Mouse (Mus musculus): Measurements from ENCODE around the gene Ctnna2.
A peak's percentile ranks its signal among the peaks of the same experiment; 100 is the strongest.

Ctnna2 gene

DNA sequence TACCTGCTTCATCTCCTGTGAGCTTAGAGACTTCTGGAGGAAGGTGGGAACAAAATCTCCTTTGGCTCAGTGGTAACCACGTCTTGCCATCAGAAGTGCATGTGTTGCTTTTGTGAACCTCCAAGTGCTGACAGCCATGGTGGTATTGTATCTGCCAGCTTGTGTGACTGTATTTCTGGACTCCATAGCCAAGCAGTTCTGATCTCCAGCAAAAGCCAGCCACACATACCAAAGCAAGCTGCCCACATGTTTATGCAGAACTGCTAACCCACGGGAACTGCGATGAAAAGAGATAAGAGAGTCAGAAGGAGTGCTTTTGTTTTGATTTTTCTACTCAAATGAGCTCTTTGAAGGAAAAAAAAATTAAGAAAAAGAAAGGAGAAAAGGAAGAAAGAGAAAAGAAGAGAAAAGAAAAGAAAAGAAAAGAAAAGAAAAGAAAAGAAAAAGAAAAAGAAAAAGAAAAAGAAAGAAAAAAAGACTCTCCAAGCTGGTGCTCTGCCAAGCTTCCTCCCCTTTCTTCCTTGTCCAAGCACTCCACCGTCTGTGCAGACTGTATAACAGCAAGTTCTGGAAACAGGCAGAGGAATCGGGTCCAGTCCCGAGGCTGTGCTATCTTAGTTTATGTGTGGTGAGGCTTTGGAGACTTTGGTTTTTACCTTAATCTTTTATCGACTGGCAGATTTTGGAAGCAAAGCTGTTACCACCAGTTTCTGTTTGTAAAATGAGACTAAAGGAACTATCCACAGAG, 722.0 kb downstream of the Ctnna2 start:
- peak; percentile 6 for DNase-seq (ENCODE audit: low spot score)

DNA sequence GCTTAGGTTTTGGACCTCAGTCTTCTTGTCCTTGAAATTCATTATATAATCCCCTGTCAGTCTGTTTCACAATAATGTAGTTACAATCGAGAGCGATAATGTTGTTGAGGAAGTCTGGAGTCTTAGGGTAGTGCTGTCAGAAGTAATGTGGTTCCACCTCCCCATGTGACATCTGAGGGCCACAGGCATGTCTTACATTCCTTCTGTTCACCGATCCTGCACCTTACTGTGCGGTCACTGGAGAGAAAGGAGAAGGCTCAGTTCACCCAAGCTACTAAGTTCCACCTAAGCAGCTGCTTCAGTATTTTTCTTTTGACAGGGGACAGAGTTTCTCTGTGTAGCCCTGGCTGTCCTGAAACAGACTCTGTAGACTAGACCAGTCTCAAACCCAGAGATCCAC, 723.2 kb downstream of the Ctnna2 start:
- no peak for DNase-seq (ENCODE audit: low spot score)

DNA sequence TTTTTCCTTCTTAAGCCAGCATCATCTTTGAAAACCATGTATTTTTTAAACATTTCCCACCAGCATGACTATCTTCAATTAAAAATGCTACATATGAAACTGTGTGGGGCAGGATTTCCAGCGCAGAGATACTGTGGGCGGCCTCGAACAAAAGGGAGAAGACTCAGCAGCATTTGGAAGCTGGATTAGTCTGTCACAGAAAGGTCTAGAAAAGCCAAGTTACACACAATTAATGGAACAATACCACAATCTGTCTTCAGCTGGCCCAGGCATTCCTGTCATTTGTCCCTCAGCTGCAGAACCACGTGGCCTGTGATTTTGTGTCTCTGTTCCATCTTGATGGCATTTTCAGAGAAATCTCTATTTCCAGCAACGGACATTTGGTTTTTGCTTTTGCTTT, 726.0 kb downstream of the Ctnna2 start:
- DNase-seq (ENCODE audit: low spot score): no peak

DNA sequence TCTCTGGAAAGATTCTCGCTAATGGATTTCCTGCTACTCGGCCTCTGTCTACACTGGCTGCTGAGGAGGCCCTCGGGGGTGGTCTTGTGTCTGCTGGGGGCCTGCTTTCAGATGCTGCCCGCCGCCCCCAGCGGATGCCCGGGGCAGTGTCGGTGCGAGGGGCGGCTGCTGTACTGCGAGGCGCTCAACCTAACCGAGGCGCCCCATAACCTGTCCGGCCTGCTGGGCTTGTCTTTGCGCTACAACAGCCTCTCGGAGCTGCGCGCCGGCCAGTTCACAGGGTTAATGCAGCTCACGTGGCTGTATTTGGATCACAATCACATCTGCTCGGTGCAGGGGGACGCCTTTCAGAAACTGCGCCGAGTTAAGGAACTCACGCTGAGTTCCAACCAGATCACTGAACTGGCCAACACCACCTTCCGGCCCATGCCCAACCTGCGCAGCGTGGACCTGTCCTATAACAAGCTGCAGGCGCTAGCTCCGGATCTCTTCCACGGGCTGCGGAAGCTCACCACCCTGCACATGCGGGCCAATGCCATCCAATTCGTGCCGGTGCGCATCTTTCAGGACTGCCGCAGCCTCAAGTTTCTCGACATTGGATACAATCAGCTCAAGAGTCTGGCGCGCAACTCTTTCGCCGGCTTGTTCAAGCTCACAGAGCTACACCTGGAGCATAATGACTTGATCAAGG, 735.8 kb downstream of the Ctnna2 start:
- DNase-seq (ENCODE audit: low spot score): peak; percentile 2

DNA sequence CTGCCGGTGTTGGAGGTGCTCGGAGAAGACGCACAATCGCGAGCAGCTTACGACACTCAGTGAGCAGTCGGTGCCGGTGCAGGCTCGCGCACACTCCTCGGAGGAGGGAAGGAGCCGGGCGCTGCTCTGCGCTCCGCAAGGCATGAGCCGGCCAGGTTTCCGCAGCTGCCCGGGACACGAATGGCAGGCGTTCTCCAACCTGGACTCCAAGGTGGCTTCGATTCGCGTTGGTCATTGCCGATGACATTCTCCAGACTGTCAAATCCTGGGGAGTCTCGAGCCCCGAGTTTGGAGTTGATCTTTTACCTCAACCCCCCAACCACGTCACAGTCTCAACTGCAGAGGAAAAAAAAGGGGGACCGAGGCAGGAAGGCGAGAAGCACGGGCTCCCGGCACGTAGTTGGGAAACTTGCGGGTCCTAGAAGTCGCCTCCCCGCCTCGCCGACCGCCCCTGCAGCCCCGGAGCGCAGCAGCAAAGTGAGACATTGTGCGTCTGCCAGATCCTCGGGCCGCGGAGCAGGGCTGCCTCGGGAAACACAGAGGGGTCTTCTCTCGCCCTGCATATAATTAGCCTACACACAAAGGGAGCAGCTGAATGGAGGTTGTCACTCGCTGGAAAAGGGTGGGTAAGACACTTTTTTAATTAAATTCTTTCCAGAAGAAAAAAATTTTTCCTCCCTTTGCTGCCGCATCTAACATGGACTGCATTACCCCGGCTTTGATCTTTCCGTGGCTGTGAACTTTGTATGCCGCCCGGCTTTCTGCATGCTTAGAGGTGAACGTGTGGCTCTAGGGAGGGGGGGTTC, 736.7 kb downstream of the Ctnna2 start, which contains the start of gene Lrrtm1:
Gene Lrrtm1, plus strand, starts transcription at position 89 of the 806 bp plus-strand sequence.
- peak; percentile 20 for DNase-seq (ENCODE audit: low spot score)

DNA sequence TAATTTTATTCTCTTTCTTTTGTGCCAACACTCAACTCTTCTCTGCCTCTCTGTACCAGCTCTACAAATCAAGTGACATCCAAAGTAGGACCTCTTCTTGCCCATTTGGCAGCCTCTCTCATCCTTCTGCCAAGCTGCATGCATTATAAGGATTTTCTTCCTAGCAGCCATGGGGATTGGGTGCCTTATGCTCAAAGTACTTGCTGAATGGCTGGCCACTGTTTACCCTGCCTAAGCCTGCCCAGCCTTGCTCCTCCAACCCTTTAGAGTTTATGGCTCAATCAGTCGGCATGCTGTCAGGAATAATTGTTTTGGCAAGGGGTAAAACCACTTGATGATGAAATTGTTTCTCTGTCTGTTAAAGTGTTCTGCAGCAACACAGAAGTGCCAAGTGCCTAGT, 739.1 kb downstream of the Ctnna2 start:
- no peak for DNase-seq (ENCODE audit: low spot score)

DNA sequence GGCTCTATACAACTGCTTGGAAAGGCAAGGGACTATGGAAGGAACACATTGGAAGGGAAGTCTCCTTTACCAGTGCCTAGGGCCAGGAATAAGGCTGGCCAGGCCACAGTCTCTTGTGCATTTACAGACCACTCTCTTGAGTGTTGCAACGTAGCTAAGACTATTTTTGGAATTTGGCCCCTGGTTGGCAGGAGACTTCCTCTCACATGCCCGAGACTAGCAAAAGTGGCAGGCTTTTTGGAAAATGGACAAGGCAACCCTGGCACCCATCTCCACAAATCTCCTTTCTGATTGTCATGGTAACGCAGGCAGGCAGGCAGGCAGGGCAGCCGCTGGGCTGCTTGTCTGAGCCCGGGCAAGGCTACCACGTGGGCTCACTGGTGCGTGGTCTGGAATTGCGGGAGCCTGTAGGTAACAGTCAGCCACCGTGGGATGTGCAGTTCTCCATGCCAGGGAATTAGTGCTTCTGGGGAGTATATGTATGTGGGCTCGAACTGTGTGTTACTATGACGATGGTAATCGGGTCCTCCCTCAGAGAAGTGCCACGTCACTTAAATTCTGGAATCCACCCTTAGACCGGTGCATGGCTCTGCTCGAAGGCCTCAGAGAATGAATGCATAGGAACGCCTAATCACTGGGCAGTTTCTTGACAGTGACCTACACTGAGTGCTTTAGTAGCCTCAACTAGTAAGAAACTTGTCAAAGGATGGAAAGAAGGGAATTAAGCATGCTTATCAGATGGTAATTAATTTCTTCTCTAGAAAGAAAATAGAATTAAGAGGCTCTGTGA, 756.5 kb downstream of the Ctnna2 start:
- no peak for DNase-seq (ENCODE audit: low spot score)

DNA sequence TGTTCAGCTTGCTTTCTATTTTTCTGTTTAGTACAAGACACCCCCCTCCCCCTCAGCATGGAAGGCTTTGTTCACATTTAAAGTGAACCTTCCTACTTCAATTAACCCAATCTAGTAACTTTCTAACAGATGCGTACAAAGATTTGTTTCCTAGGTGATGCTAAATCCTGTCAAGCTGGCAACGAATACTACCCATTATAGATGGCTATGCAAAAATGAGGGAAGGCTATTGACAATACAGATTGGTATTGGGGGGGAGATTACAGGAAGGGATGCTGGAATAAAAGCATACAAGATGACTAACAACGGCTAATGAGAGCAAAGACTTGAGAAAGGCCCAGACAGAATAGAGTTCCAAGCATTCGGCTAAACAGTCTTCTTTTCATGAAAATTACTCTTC, 758.7 kb downstream of the Ctnna2 start:
- DNase-seq (ENCODE audit: low spot score): no peak

DNA sequence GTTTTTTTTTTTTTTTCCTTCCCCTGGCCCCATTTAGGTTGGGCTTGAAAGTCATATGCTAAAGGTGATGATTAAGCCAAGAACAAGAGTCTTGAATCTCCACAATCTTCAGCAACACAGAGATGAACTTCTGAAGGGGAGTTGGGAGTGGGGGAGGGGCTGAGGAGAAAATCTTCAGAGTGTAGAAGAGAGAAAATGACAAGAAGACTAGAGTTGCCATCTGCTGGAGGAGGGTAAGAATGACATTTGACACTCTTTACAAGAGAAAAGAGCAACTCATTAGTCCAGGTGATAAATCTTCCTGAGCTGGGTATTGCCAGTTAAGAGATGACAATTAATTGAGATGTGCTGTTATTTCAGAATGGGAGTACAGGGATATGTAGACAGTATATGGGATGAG, 760.6 kb downstream of the Ctnna2 start:
- DNase-seq (ENCODE audit: low spot score): no peak

DNA sequence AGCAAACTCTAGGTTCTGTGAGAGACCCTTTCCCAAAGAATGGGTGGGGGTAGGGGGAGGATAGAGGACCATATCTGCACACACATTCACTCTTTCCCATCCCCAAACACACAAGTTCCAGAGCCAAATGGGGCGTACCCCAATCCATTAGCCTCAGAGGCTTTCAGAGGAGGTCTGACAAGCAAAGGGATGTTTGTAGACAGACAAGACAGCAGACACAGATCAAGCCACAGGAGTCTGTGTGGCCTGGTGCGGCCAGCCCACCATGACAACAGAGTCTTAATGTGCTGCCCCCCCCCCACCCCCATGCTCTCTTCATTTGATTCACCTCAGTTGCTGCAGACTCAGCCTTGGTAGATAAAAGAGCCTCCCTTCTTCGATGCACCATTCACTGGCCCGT, 764.2 kb downstream of the Ctnna2 start:
- no peak for DNase-seq (ENCODE audit: low spot score)

DNA sequence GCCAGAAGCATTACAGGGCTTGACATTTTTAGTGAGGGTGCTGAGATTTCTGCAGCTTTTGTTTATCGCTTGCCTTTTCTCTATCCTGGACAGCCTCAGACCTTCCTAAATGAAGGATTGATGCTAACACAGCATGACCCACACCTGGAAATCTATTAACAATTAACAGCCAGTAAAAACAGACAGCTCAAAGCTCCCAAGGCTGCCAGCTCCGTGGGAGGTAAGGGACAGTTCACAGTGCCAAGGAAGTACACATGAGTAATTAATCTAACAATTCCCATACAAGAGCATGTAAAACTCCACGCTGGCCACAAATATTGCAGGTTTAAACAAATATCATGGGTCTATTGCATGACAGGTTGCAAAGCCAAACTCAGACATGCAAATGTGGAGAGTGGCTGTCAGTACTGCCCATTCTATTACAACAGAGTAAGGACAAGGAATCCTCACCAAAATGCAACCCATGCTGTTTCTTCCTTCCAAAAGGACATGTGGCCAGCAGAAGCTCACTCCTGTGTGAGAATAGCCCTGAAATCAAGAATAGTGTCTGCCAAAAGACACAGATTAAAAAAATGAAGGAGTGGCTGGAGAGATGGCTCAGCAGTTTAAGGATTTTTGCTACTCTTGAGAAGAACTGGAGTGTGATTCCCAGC, 765.6 kb downstream of the Ctnna2 start:
- peak; percentile 3 for DNase-seq (ENCODE audit: low spot score)

DNA sequence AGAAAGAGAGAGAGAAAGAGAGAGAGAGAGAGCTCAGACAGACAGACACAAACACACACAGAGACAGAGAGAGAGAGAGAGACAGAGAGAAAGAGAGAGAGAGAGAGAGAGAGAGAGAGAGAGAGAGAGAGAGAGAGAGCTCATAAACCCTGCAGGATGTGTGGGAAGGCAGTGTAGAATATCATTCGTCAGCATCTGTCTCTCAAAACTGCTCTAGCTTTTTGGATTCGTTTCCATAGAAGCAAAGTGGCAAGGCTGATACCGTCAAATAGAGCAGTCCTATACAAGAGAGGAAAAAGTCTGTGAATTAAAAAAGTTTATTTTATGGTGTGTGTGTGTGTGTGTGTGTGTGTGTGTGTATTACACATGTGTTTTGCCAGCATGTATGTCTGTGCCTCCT, 769.6 kb downstream of the Ctnna2 start:
- no peak for DNase-seq (ENCODE audit: low spot score)

DNA sequence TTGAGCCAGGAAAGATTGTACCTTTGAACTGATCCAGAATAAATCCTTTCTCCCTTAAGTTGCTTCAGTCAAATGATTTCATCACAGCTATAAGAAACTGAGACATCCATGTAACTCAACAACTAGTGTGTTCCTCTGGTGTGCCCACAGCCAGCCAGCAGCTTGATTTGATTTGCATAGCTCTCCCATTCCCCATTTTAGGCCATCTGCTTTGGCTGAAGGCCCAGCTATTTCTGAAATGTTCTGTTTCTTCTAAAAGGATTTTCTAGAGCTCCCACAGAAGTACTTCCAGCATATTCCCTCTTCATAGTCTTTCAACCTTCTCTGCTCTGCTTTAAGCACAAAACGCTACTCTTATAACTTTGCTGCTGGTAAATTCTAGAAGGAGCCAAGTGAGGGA, 770.3 kb downstream of the Ctnna2 start:
- DNase-seq (ENCODE audit: low spot score): no peak

DNA sequence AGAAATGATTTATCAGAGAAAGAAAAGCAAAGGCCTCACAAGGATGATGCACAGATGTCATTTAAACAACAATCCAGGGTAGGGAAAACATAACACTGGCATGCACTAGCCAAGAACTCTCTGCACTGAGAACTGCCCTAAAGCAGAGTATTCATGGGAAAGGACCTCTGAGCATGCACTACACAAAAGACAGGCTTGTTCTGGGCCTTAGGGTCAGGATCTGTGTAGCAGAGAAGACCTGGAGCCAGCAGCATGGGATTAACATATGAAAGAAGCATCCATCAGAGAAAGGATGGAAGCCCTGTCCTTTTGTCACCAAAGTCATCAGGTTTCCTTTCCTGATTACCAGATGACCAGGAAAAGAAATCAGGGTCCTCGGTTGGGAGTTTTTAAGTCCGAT, 780.1 kb downstream of the Ctnna2 start:
- DNase-seq (ENCODE audit: low spot score): no peak

DNA sequence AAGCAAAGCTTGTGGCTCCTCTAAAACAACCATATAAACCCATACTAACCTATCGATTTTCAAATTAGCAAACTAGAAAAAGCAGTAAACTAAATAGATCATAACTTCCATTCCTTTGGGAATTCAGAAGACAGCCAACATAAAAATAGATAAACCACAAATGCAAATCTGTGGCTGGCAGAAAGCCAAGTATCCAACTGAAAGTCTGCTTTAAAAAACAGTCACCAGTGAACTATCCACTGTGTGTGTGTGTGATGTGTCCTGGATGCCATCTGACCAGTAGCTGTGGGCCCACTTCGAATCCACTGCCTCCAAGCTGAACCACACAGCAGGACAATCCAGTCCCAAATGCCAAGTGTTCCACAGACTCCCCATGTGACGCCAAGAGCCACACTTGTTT, 782.8 kb downstream of the Ctnna2 start:
- DNase-seq (ENCODE audit: low spot score): no peak

DNA sequence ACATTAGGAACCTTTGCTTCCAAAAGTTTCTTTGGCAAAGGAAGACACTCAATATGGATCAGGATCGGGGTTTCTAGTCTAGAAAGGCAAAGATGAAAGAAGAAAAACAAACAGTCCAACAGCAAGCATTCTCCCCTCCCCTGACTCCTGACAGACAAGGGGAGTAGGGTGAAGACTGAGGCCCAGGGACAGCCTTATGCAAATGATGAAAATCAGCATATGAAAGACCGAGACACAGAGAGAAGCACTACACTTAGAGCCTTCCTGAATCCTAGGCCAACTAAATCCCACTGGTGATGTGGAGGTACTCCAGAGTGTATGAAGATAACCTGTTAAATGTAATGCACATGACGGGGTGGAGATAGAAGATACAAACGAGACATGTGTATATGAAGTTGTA, 787.9 kb downstream of the Ctnna2 start:
- no peak for DNase-seq (ENCODE audit: low spot score)

DNA sequence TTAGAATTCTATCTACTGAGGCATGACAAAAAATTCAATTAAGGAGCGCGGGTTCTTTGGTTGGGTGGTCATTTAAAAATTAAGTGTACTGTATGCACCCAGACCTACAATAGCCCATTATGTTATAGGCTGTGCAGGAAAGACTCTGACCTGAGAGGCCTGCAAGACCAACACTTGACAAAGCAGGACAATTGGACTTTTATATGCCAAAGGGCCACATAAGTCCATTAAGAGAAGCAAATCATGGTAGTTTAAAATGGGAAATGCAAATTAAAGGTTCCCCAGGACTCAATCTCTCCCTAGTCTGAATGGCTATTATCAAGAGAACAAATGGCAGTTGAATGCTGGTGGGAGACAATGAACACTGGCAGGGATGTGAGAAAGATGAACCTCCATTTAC, 790.9 kb downstream of the Ctnna2 start:
- DNase-seq (ENCODE audit: low spot score): no peak

DNA sequence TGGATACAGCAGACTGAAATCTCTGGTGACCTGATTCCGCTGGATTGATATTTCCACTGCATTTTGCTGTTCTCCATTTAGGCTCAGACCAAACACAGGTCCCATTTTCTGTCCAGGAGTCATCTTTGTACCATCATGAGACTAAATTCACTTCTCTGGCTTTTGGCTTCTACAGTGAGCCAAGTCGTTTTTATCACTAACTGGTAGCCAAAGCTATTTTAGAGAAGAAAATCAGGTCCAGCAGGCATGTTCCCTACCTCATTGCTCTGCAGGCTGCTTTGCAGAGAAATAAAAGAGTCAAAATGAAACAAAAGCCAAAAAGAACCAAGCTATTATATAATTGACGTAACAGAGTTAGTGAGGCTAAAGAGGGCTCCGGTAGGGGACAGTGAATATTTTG, 793.7 kb downstream of the Ctnna2 start:
- no peak for DNase-seq (ENCODE audit: low spot score)

DNA sequence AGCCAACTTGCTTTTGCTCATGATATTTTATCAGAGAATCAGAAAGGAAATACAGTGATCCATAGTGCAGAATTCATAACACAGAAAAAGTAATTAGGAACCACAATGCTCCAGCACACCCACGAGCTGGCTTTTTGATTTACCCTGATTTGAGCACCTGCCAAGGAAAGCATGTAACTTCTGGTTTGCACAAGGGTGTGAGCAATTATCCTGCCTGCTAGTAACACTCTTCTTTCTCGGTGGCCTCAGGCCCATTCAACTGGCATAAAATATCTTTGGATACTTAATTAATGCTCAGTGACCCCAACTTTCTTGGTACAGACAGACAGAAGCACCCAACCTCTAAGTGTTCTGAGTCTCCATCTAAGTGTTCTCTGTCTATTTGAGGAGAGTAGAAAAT, 794.6 kb downstream of the Ctnna2 start:
- DNase-seq (ENCODE audit: low spot score): no peak

DNA sequence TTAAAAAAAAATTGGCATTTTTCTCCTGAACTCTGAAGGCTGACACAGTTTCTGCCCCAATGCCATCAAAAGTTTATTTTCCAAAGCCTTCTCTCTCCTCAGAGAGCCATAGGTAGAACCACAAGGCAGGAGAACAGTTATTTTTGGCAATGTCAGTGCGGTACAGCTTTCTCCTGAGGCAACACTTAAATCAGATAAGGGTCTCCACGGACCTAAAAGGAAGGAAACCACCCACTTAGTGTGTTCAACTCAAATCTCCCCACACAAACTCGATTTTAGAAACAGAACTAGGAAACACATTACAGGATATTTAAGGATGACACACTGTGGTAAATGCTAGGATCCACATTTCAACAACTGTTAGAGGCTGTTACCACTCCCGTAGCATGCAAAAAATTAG, 803.7 kb downstream of the Ctnna2 start:
- no peak for DNase-seq (ENCODE audit: low spot score)

DNA sequence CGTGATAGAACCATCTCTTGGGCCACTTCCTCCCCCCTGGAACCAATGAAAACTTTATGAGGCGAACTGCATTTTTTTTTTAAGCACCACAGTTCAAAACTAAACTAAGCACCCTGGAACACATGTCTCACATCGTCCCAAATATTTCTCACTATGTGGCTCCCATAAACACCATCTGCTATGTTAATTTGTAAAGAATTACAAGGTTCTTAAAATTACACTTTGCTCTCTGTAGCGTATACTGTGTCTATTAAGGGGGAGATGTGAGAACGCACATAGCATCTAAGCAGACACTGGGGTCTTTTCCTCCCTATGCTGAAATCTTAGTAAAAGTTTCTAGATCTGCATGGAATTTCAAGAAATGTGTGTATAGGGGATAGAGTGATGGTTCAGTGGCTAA, 822.5 kb downstream of the Ctnna2 start:
- no peak for DNase-seq (ENCODE audit: low spot score)
